Mouse (Mus musculus) adrenal gland, adult 18-20 months (tissue): ENCODE measurements around the gene 9130204L05Rik. TPM values are rescaled to one million over a fixed set of nuclear protein-coding genes. Genes with fewer than 3 reads are reported as not detected.

Experiments used
- DNase-seq, 2 experiments: peaks; one replicate each; pipeline ENCODE4 v3.0.0; 2021 to 2022; ENCODE audit warnings: low spot score in 2 of 2
- long read RNA-seq, 2 experiments: library from polyadenylated mRNA; stranded (forward); transcript quantifications; one replicate each; pipeline ENCODE4 v2.0.0; 2021
- total RNA-seq, 2 experiments: library from RNA; stranded (reverse); gene quantifications; 1 replicate in 1 of 2; 2 replicates in 1 of 2; pipeline ENCODE4 v1.2.3; 2021

The 9130204L05Rik gene
- total RNA-seq, result not detected
- long read RNA-seq, experiment 1, result 0 reads
- long read RNA-seq, experiment 2, result 0 reads

- no peak for DNase-seq
These were observed at the start of gene 9130204L05Rik for GRCm38 (mm10) chr3:91090703-91091102. 9130204L05Rik (minus strand) TSS chr3:91090803.

- DNase-seq, result no peak
These were observed 18.1 kb upstream of the 9130204L05Rik start for GRCm38 (mm10) chr3:91108696-91109095.

- DNase-seq, result no peak
These were observed 31.4 kb downstream of the 9130204L05Rik start for GRCm38 (mm10) chr3:91059211-91059610.

DNA sequence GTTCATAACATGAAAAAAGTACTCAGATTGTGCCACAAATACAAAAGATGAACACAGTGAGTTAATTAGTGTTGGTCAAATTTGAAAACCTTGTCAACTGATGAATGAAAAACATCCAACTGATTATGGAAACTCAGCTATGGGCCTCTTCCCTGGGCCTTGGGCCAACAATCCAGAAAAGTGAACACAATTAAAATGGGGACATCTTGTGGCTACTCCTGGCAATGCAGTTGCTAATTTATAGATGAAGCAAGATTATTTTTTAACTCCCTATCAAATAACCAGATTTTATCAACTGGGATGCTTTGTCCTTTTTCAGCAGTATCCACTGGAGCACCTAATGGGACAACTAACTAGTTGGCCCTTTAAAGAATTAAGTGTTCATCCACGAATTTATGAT is 37.9 kb downstream of the 9130204L05Rik start:
- no peak for DNase-seq
